Comparison of ENCODE assay signal across 21 mouse cellular contexts in genomic region chr4:123418032-123418431, GRCm38 (mm10).
"Had no signal": no experiment of that assay in that cellular context is flagged by ENCODE, and none has a peak within 500 bp of the region (broad histone marks: within the 10 kb centered on the region; RNA-seq: fewer than 3 reads in every experiment).

No protein-coding gene starts in this region.

- H3K9me3 ChIP-seq: limb, embryonic 10.5 days; limb, embryonic 13.5 days; lung, embryonic 15.5 days; midbrain, embryonic 12.5 days; midbrain, embryonic 15.5 days; neural tube, embryonic 12.5 days; neural tube, embryonic 15.5 days; stomach, embryonic 15.5 days had no signal

- H3K36me3 ChIP-seq: limb, embryonic 10.5 days; limb, embryonic 13.5 days; lung, embryonic 15.5 days; midbrain, embryonic 12.5 days; midbrain, embryonic 15.5 days; neural tube, embryonic 12.5 days; neural tube, embryonic 15.5 days; stomach, embryonic 15.5 days had no signal

- H3K27me3 ChIP-seq: limb, embryonic 13.5 days; lung, embryonic 15.5 days; midbrain, embryonic 12.5 days; midbrain, embryonic 15.5 days; neural tube, embryonic 12.5 days; neural tube, embryonic 15.5 days; stomach, embryonic 15.5 days had no signal

- ATAC-seq: intestine, postnatal 0 days; midbrain, embryonic 15.5 days had no signal

- H3K4me2 ChIP-seq: limb, embryonic 13.5 days; lung, embryonic 15.5 days; midbrain, embryonic 12.5 days; midbrain, embryonic 15.5 days; neural tube, embryonic 12.5 days; neural tube, embryonic 15.5 days; stomach, embryonic 15.5 days had no signal

- DNase-seq: kidney, adult 2 months; kidney, postnatal 25 days; layer of hippocampus, adult 9-11 months; lung, adult 18-20 months; lung, postnatal 10 days; lung, postnatal 36 days; right cerebral cortex, adult 18-20 months; right cerebral cortex, postnatal 14 days; right cerebral cortex, postnatal 4 days; thymus, postnatal 25 days had no signal

- H3K4me3 ChIP-seq: layer of hippocampus, adult 2 months; limb, embryonic 10.5 days; limb, embryonic 13.5 days; lung, embryonic 15.5 days; midbrain, embryonic 12.5 days; midbrain, embryonic 15.5 days; neural tube, embryonic 12.5 days; neural tube, embryonic 15.5 days; stomach, embryonic 15.5 days had no signal

- H3K4me1 ChIP-seq: midbrain, embryonic 15.5 days; neural tube, embryonic 12.5 days; stomach, embryonic 15.5 days had no signal

- H3K27ac ChIP-seq: kidney, postnatal 0 days; layer of hippocampus, adult 2 months; limb, embryonic 10.5 days; limb, embryonic 13.5 days; lung, embryonic 15.5 days; midbrain, embryonic 12.5 days; midbrain, embryonic 15.5 days; neural tube, embryonic 12.5 days; neural tube, embryonic 15.5 days; stomach, embryonic 15.5 days had no signal

- H3K9ac ChIP-seq: limb, embryonic 13.5 days; lung, embryonic 15.5 days; midbrain, embryonic 12.5 days; midbrain, embryonic 15.5 days; neural tube, embryonic 12.5 days; neural tube, embryonic 15.5 days; stomach, embryonic 15.5 days had no signal
